Mouse (Mus musculus) forebrain, embryonic 15.5 days (tissue): ENCODE data around the gene Coro1c. TPM values are rescaled to one million over a fixed set of nuclear protein-coding genes. Genes with fewer than 3 reads are reported as not detected.
A peak's percentile ranks its signal among the peaks of the same experiment; 100 is the strongest.

ENCODE experiments used
- ATAC-seq: fragments of 200-750 bp; cut with Nextera tagmentation; replicated peaks from 2 replicates; pipeline ENCODE4 v1.8.0; 2017; ENCODE audit warnings: mild to moderate bottlenecking, moderate TSS enrichment, moderate library complexity
- H3K27ac ChIP-seq: fragments of 300-500 bp; sonication (generic); replicated peaks from 2 replicates; pipeline ENCODE4 v1.5.1; 2015; ENCODE audit warnings: mild to moderate bottlenecking, inconsistent platforms
- H3K27me3 ChIP-seq: fragments of 300-500 bp; sonication (generic); 2 replicates; pipeline ENCODE4 v1.6.1; 2015; ENCODE audit warnings: inconsistent platforms
- H3K36me3 ChIP-seq: fragments of 300-500 bp; sonication (generic); 2 replicates; pipeline ENCODE4 v1.6.1; 2015; ENCODE audit warnings: mild to moderate bottlenecking, inconsistent platforms
- H3K4me1 ChIP-seq: fragments of 300-500 bp; sonication (generic); 2 replicates; pipeline ENCODE4 v1.6.1; 2015; ENCODE audit warnings: inconsistent platforms
- H3K4me2 ChIP-seq: fragments of 300-500 bp; sonication (generic); replicated peaks from 2 replicates; pipeline ENCODE4 v1.6.1; 2015; ENCODE audit warnings: mild to moderate bottlenecking, inconsistent platforms
- H3K4me3 ChIP-seq: fragments of 300-500 bp; sonication (generic); 2 replicates; pipeline ENCODE4 v1.5.1; 2015; ENCODE audit warnings: mild to moderate bottlenecking, inconsistent platforms
- H3K9ac ChIP-seq: fragments of 300-500 bp; sonication (generic); replicated peaks from 2 replicates; pipeline ENCODE4 v1.6.1; 2015; ENCODE audit warnings: mild to moderate bottlenecking, inconsistent platforms
- H3K9me3 ChIP-seq: fragments of 300-500 bp; sonication (generic); 2 replicates; pipeline ENCODE4 v1.6.1; 2016; ENCODE audit warnings: inconsistent platforms
- WGBS: fragments of 180-500 bp; shearing (Covaris S2); methylation state at CpG from one replicate; pipeline ENCODE4 v1.1.7; 2015; ENCODE audit warnings: mixed read lengths; 5-methylcytosine and 5-hydroxymethylcytosine counted together
- polyA plus RNA-seq: library from polyadenylated mRNA; unstranded; fragments of >200 nt; fragmentation: Nextera tagmentation; extraction: Ambion mirVana; gene quantifications from 2 replicates; pipeline ENCODE4 v1.2.1, GENCODE M21; 2015

Gene Coro1c
- polyA plus RNA-seq, 1 experiment from 2014 or later: 224 TPM

GRCm38 (mm10) chr5:113919060-113919459 is 10.5 kb upstream of the Coro1c start:
- Histone ChIP-seq H3K9me3 (no peaks in the 10 kb centered on the region), H3K27ac (no peak overlapping the region), H3K36me3 (no peaks in the 10 kb centered on the region), H3K4me1 (peaks cover 14% of the 10 kb centered on the region), H3K27me3 (no peaks in the 10 kb centered on the region), H3K9ac (no peak overlapping the region), H3K4me2 (no peak overlapping the region), H3K4me3 (no peak overlapping the region)
- no peak for ATAC-seq
- WGBS: 88% methylated on average over 7 of the region's 7 CpGs

- H3K9me3 ChIP-seq: no peaks in the 10 kb centered on the region
- H3K4me1 ChIP-seq: peaks cover 14% of the 10 kb centered on the region
- no peaks in the 10 kb centered on the region for H3K36me3 ChIP-seq
- H3K27me3 ChIP-seq: no peaks in the 10 kb centered on the region
- H3K9ac ChIP-seq: no peak overlapping the region
- H3K27ac ChIP-seq: no peak overlapping the region
- H3K4me3 ChIP-seq: no peak overlapping the region
- no peak for ATAC-seq
- H3K4me2 ChIP-seq: no peak overlapping the region
- WGBS: 86% methylated on average over 9 of the region's 9 CpGs
Observed at GRCm38 (mm10) chr5:113918654-113919053, 10.1 kb upstream of the Coro1c start.

GRCm38 (mm10) chr5:113910705-113911104 is 2.1 kb upstream of the Coro1c start:
- Histone ChIP-seq H3K27ac (no peak overlapping the region), H3K9ac (no peak overlapping the region), H3K4me2 (no peak overlapping the region), H3K4me1 (peaks cover 18% of the 10 kb centered on the region), H3K9me3 (no peaks in the 10 kb centered on the region), H3K36me3 (no peaks in the 10 kb centered on the region), H3K4me3 (no peak overlapping the region), H3K27me3 (no peaks in the 10 kb centered on the region)
- WGBS: 63% methylated on average over 6 of the region's 6 CpGs
- ATAC-seq: no peak

- no peak for ATAC-seq
- H3K27me3 ChIP-seq: no peaks in the 10 kb centered on the region
- H3K36me3 ChIP-seq: no peaks in the 10 kb centered on the region
- no peak overlapping the region for H3K9ac ChIP-seq
- H3K27ac ChIP-seq: 0 out of 2 replicates have a peak overlapping the region, but pooled peaks have one; percentile 4
- no peak overlapping the region for H3K4me2 ChIP-seq
- WGBS: 26% methylated on average over 10 of the region's 10 CpGs
- H3K4me3 ChIP-seq: no peak overlapping the region
- H3K4me1 ChIP-seq: peaks cover 23% of the 10 kb centered on the region
- no peaks in the 10 kb centered on the region for H3K9me3 ChIP-seq
Observed at GRCm38 (mm10) chr5:113910065-113910701, 1.6 kb upstream of the Coro1c start.

- peak overlapping the region; percentile 76 for H3K9ac ChIP-seq
- no peaks in the 10 kb centered on the region for H3K27me3 ChIP-seq
- no peaks in the 10 kb centered on the region for H3K36me3 ChIP-seq
- H3K27ac ChIP-seq: peak overlapping the region; percentile 94
- under 1% methylated on average over 56 of the region's 69 CpGs for WGBS
- H3K4me1 ChIP-seq: peaks cover 45% of the 10 kb centered on the region
- H3K9me3 ChIP-seq: no peaks in the 10 kb centered on the region
- peak overlapping the region; percentile 68 for H3K4me2 ChIP-seq
- peak overlapping the region; percentile 72 for H3K4me3 ChIP-seq
- peak; percentile 68 for ATAC-seq
Observed at GRCm38 (mm10) chr5:113907786-113908567, 581 bp downstream of the Coro1c start.

GRCm38 (mm10) chr5:113906958-113907735 is 1.4 kb downstream of the Coro1c start:
- H3K4me2 ChIP-seq: peak overlapping the region; percentile 68
- peak overlapping the region; percentile 94 for H3K27ac ChIP-seq
- no peaks in the 10 kb centered on the region for H3K9me3 ChIP-seq
- peak overlapping the region; percentile 72 for H3K4me3 ChIP-seq
- no peaks in the 10 kb centered on the region for H3K27me3 ChIP-seq
- peaks cover 53% of the 10 kb centered on the region for H3K4me1 ChIP-seq
- ATAC-seq: no peak
- no peaks in the 10 kb centered on the region for H3K36me3 ChIP-seq
- H3K9ac ChIP-seq: peak overlapping the region; percentile 76
- WGBS: 13% methylated on average over 17 of the region's 17 CpGs

GRCm38 (mm10) chr5:113904987-113905386 is 3.6 kb downstream of the Coro1c start:
- peaks cover 71% of the 10 kb centered on the region for H3K4me1 ChIP-seq
- no peak overlapping the region for H3K9ac ChIP-seq
- ATAC-seq: no peak
- peak overlapping the region; percentile 68 for H3K4me2 ChIP-seq
- no peaks in the 10 kb centered on the region for H3K27me3 ChIP-seq
- H3K27ac ChIP-seq: no peak overlapping the region
- H3K4me3 ChIP-seq: no peak overlapping the region
- WGBS: 25% methylated on average over 4 of the region's 4 CpGs
- no peaks in the 10 kb centered on the region for H3K36me3 ChIP-seq
- H3K9me3 ChIP-seq: no peaks in the 10 kb centered on the region

- ATAC-seq: no peak
- H3K36me3 ChIP-seq: no peaks in the 10 kb centered on the region
- 87% methylated on average over 5 of the region's 5 CpGs for WGBS
- H3K9me3 ChIP-seq: no peaks in the 10 kb centered on the region
- H3K9ac ChIP-seq: no peak overlapping the region
- H3K27me3 ChIP-seq: no peaks in the 10 kb centered on the region
- no peak overlapping the region for H3K4me3 ChIP-seq
- peaks cover 83% of the 10 kb centered on the region for H3K4me1 ChIP-seq
- no peak overlapping the region for H3K27ac ChIP-seq
- H3K4me2 ChIP-seq: no peak overlapping the region
Observed at GRCm38 (mm10) chr5:113902983-113903382, 5.6 kb downstream of the Coro1c start.

- no peak for ATAC-seq
- peaks cover 86% of the 10 kb centered on the region for H3K4me1 ChIP-seq
- H3K4me3 ChIP-seq: no peak overlapping the region
- 58% methylated on average over 6 of the region's 6 CpGs for WGBS
- no peaks in the 10 kb centered on the region for H3K36me3 ChIP-seq
- 0 out of 2 replicates have a peak overlapping the region, but pooled peaks have one; percentile 3 for H3K9ac ChIP-seq
- no peaks in the 10 kb centered on the region for H3K9me3 ChIP-seq
- peak overlapping the region; percentile 61 for H3K27ac ChIP-seq
- H3K4me2 ChIP-seq: no peak overlapping the region
- no peaks in the 10 kb centered on the region for H3K27me3 ChIP-seq
Observed at GRCm38 (mm10) chr5:113902017-113902416, 6.5 kb downstream of the Coro1c start.

GRCm38 (mm10) chr5:113901074-113901571 is 7.4 kb downstream of the Coro1c start:
- peak overlapping the region; percentile 61 for H3K27ac ChIP-seq
- H3K4me2 ChIP-seq: peak overlapping the region; percentile 19; the same call in 1 of the 2 replicates
- no peak overlapping the region for H3K4me3 ChIP-seq
- H3K36me3 ChIP-seq: no peaks in the 10 kb centered on the region
- H3K9ac ChIP-seq: no peak overlapping the region
- WGBS: 20% methylated on average over 8 of the region's 8 CpGs
- H3K27me3 ChIP-seq: no peaks in the 10 kb centered on the region
- no peak for ATAC-seq
- H3K9me3 ChIP-seq: no peaks in the 10 kb centered on the region
- peaks cover 79% of the 10 kb centered on the region for H3K4me1 ChIP-seq

- WGBS: 81% methylated on average over 12 of the region's 12 CpGs
- Histone ChIP-seq H3K9me3 (no peaks in the 10 kb centered on the region), H3K4me2 (no peak overlapping the region), H3K27me3 (no peaks in the 10 kb centered on the region), H3K4me3 (no peak overlapping the region), H3K27ac (no peak overlapping the region), H3K9ac (no peak overlapping the region), H3K4me1 (peaks cover 63% of the 10 kb centered on the region), H3K36me3 (no peaks in the 10 kb centered on the region)
- ATAC-seq: no peak
Observed at GRCm38 (mm10) chr5:113899543-113899942, 9.0 kb downstream of the Coro1c start.

GRCm38 (mm10) chr5:113892005-113892404 is 16.6 kb downstream of the Coro1c start:
- Histone ChIP-seq H3K4me3 (no peak overlapping the region), H3K9ac (no peak overlapping the region), H3K36me3 (no peaks in the 10 kb centered on the region), H3K27me3 (no peaks in the 10 kb centered on the region), H3K9me3 (no peaks in the 10 kb centered on the region), H3K4me2 (no peak overlapping the region), H3K4me1 (peaks cover 40% of the 10 kb centered on the region), H3K27ac (no peak overlapping the region)
- ATAC-seq: no peak
- WGBS: 87% methylated on average over 7 of the region's 7 CpGs
